Mouse (Mus musculus) limb, embryonic 10.5 days (tissue): ENCODE data around the gene Lipe. TPM values are rescaled to one million over a fixed set of nuclear protein-coding genes. Genes with fewer than 3 reads are reported as not detected.
A peak's percentile ranks its signal among the peaks of the same experiment; 100 is the strongest.
"Not testable (repeated sequence)": the region's sequence is repeated elsewhere in the genome, so short reads cannot be mapped to it uniquely, and the experiment has no call there.

Experiments used
- DNase-seq: peaks from one replicate; pipeline ENCODE4 v3.0.0-alpha.2; 2017; ENCODE audit warnings: low spot score
- H3K27ac ChIP-seq: fragments of 300-500 bp; sonication (generic); 2 replicates; pipeline ENCODE4 v1.5.1; 2016; ENCODE audit warnings: mild to moderate bottlenecking
- H3K27me3 ChIP-seq: fragments of 300-500 bp; sonication (generic); 2 replicates; pipeline ENCODE4 v1.6.1; 2016; ENCODE audit warnings: low read depth, mild to moderate bottlenecking; ENCODE audit not compliant: poor library complexity, severe bottlenecking
- H3K36me3 ChIP-seq: fragments of 300-500 bp; sonication (generic); 2 replicates; pipeline ENCODE4 v1.6.1; 2016; ENCODE audit warnings: mild to moderate bottlenecking, moderate library complexity
- H3K4me1 ChIP-seq: fragments of 300-500 bp; sonication (generic); 2 replicates; pipeline ENCODE4 v1.6.1; 2016
- H3K4me3 ChIP-seq: fragments of 300-500 bp; sonication (generic); 2 replicates; pipeline ENCODE4 v1.5.1; 2016; ENCODE audit warnings: mild to moderate bottlenecking, moderate library complexity
- H3K9me3 ChIP-seq: fragments of 300-500 bp; sonication (generic); replicated peaks from 2 replicates; pipeline ENCODE4 v1.6.1; 2016; ENCODE audit warnings: mild to moderate bottlenecking
- WGBS: fragments of 180-500 bp; shearing (Covaris S2); methylation state at CpG from one replicate; pipeline ENCODE4 v1.1.7; 2016; 5-methylcytosine and 5-hydroxymethylcytosine counted together
- polyA plus RNA-seq: library from polyadenylated mRNA; unstranded; fragments of >200 nt; fragmentation: Nextera tagmentation; extraction: Ambion mirVana; gene quantifications from 2 replicates; pipeline ENCODE4 v1.2.1, GENCODE M21; 2016

Gene Lipe
- polyA plus RNA-seq, 1 experiment from 2014 or later = 8.9 TPM

- Histone ChIP-seq H3K4me1 (no peaks in the 10 kb centered on the region), H3K4me3 (no peak overlapping the region), H3K27ac (no peak overlapping the region), H3K9me3 (no peaks in the 10 kb centered on the region), H3K27me3 (no peaks in the 10 kb centered on the region), H3K36me3 (no peaks in the 10 kb centered on the region)
- 47% methylated on average over 4 of the region's 4 CpGs for WGBS
- no peak for DNase-seq
Measured at GRCm38 (mm10) chr7:25409114-25409760, 10.7 kb upstream of the Lipe start.

- DNase-seq = no peak
- no peak overlapping the region for H3K4me3 ChIP-seq
- no peaks in the 10 kb centered on the region for H3K36me3 ChIP-seq
- H3K27ac ChIP-seq = no peak overlapping the region
- no peaks in the 10 kb centered on the region for H3K27me3 ChIP-seq
- WGBS = 85% methylated on average over 7 of the region's 7 CpGs
- H3K4me1 ChIP-seq = peaks cover 16% of the 10 kb centered on the region
- no peaks in the 10 kb centered on the region for H3K9me3 ChIP-seq
Measured at GRCm38 (mm10) chr7:25406468-25406867, 8.0 kb upstream of the Lipe start.

- Histone ChIP-seq H3K4me3 (no peak overlapping the region; the same call in 1 of the 2 replicates), H3K27ac (peak overlapping the region; percentile 80; the same call in 1 of the 2 replicates), H3K9me3 (no peaks in the 10 kb centered on the region), H3K36me3 (no peaks in the 10 kb centered on the region), H3K4me1 (peaks cover 41% of the 10 kb centered on the region), H3K27me3 (no peaks in the 10 kb centered on the region)
- WGBS = 0% methylated on average over 2 of the region's 2 CpGs
- peak; percentile 75 for DNase-seq
Measured at GRCm38 (mm10) chr7:25402671-25403101, 4.2 kb upstream of the Lipe start.

GRCm38 (mm10) chr7:25401986-25402385 is 3.5 kb upstream of the Lipe start:
- H3K4me1 ChIP-seq = peaks cover 44% of the 10 kb centered on the region
- WGBS = 26% methylated on average over 5 of the region's 5 CpGs
- DNase-seq = no peak
- no peaks in the 10 kb centered on the region for H3K9me3 ChIP-seq
- H3K4me3 ChIP-seq = no peak overlapping the region
- H3K27ac ChIP-seq = peak overlapping the region; percentile 80
- H3K27me3 ChIP-seq = no peaks in the 10 kb centered on the region
- no peaks in the 10 kb centered on the region for H3K36me3 ChIP-seq

GRCm38 (mm10) chr7:25401551-25401950 is 3.0 kb upstream of the Lipe start:
- no peak overlapping the region for H3K4me3 ChIP-seq
- peaks cover 47% of the 10 kb centered on the region for H3K4me1 ChIP-seq
- H3K27ac ChIP-seq = peak overlapping the region; percentile 80; the same call in 1 of the 2 replicates
- no peaks in the 10 kb centered on the region for H3K27me3 ChIP-seq
- WGBS = 16% methylated on average over 2 of the region's 2 CpGs
- H3K9me3 ChIP-seq = no peaks in the 10 kb centered on the region
- no peaks in the 10 kb centered on the region for H3K36me3 ChIP-seq
- DNase-seq = no peak

- DNase-seq, H3K36me3 ChIP-seq, H3K9me3 ChIP-seq, H3K4me3 ChIP-seq, H3K27ac ChIP-seq, H3K27me3 ChIP-seq: not testable (repeated sequence)
- peaks cover 65% of the 10 kb centered on the region for H3K4me1 ChIP-seq
Measured at GRCm38 (mm10) chr7:25399028-25399427, 518 bp upstream of the Lipe start.

- Histone ChIP-seq H3K27me3 (0 out of 2 replicates have a peak, but pooled peaks cover 8% of the 10 kb centered on the region), H3K27ac (peak overlapping the region; percentile 80), H3K36me3 (no peaks in the 10 kb centered on the region), H3K4me1 (peaks cover 59% of the 10 kb centered on the region), H3K4me3 (peak overlapping the region; percentile 62), H3K9me3 (no peaks in the 10 kb centered on the region)
- 89% methylated on average over 14 of the region's 14 CpGs for WGBS
- no peak for DNase-seq
Measured at GRCm38 (mm10) chr7:25396621-25397020, 1.9 kb downstream of the Lipe start.

GRCm38 (mm10) chr7:25395558-25396521 is 2.7 kb downstream of the Lipe start:
- H3K4me3 ChIP-seq = peak overlapping the region; percentile 62
- peak overlapping the region; percentile 80 for H3K27ac ChIP-seq
- peak; percentile 95 for DNase-seq
- H3K9me3 ChIP-seq = no peaks in the 10 kb centered on the region
- WGBS = 7% methylated on average over 52 of the region's 52 CpGs
- H3K4me1 ChIP-seq = peaks cover 58% of the 10 kb centered on the region
- no peaks in the 10 kb centered on the region for H3K36me3 ChIP-seq
- 0 out of 2 replicates have a peak, but pooled peaks cover 8% of the 10 kb centered on the region for H3K27me3 ChIP-seq

- H3K9me3 ChIP-seq = no peaks in the 10 kb centered on the region
- 1% methylated on average over 22 of the region's 22 CpGs for WGBS
- H3K36me3 ChIP-seq = no peaks in the 10 kb centered on the region
- no peak for DNase-seq
- 0 out of 2 replicates have a peak, but pooled peaks cover 8% of the 10 kb centered on the region for H3K27me3 ChIP-seq
- peak overlapping the region; percentile 62 for H3K4me3 ChIP-seq
- peaks cover 59% of the 10 kb centered on the region for H3K4me1 ChIP-seq
- peak overlapping the region; percentile 80 for H3K27ac ChIP-seq
Measured at GRCm38 (mm10) chr7:25395186-25395557, 3.3 kb downstream of the Lipe start.

GRCm38 (mm10) chr7:25394754-25395153 is 3.8 kb downstream of the Lipe start:
- H3K27ac ChIP-seq = no peak overlapping the region; the same call in 1 of the 2 replicates
- 23% methylated on average over 7 of the region's 7 CpGs for WGBS
- H3K27me3 ChIP-seq = 0 out of 2 replicates have a peak, but pooled peaks cover 8% of the 10 kb centered on the region
- DNase-seq = no peak
- peaks cover 61% of the 10 kb centered on the region for H3K4me1 ChIP-seq
- H3K36me3 ChIP-seq = no peaks in the 10 kb centered on the region
- H3K9me3 ChIP-seq = no peaks in the 10 kb centered on the region
- H3K4me3 ChIP-seq = peak overlapping the region; percentile 62

- Histone ChIP-seq H3K4me3 (no peak overlapping the region), H3K36me3 (peaks cover 1% of the 10 kb centered on the region; the same call in 1 of the 2 replicates), H3K27ac (no peak overlapping the region), H3K9me3 (no peaks in the 10 kb centered on the region), H3K27me3 (0 out of 2 replicates have a peak, but pooled peaks cover 8% of the 10 kb centered on the region), H3K4me1 (peaks cover 62% of the 10 kb centered on the region)
- 78% methylated on average over 8 of the region's 8 CpGs for WGBS
- DNase-seq = no peak
Measured at GRCm38 (mm10) chr7:25393451-25394210, 4.9 kb downstream of the Lipe start.

GRCm38 (mm10) chr7:25392851-25393250 is 5.7 kb downstream of the Lipe start:
- Histone ChIP-seq H3K4me3 (no peak overlapping the region), H3K27ac (no peak overlapping the region), H3K36me3 (peaks cover 9% of the 10 kb centered on the region), H3K27me3 (0 out of 2 replicates have a peak, but pooled peaks cover 8% of the 10 kb centered on the region), H3K9me3 (no peaks in the 10 kb centered on the region), H3K4me1 (peaks cover 54% of the 10 kb centered on the region)
- WGBS = 52% methylated on average over 7 of the region's 7 CpGs
- DNase-seq = no peak
